Mouse (Mus musculus) mammary gland, adult 2 months (tissue): ENCODE measurements around the gene Scn10a. TPM values are rescaled to one million over a fixed set of nuclear protein-coding genes. Genes with fewer than 3 reads are reported as not detected.

Source experiments
- polyA plus RNA-seq: library from polyadenylated mRNA; depleted of rRNA; stranded (reverse); fragments of >200 nt; gene quantifications from 2 replicates; pipeline ENCODE4 v1.2.3, GENCODE M21; 2012; ENCODE audit warnings: low replicate concordance; rRNA removed

Scn10a gene
- not detected in 2 replicates for polyA plus RNA-seq

DNA sequence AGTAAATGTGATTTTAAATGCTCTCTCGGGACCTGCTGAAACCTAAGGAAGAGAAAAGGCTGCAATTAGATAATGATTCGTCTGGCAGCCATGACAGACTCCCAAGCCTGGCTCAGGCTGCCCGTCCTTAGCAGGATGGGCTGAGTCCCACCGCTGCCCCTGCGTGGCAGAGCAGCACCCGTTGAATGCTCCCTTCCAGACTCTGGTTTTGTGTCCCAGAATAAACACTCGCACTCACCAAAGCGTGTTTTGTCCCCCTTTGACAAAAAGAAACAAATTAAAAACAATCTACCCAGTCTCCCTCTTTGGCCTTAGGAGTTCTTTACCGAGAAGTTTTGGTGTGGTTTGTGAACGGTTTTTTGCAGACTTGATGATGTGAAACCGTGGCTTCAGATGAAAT is at the start of gene Scn10a:
Gene Scn10a, minus strand, starts transcription at position 101 of the 400 bp plus-strand sequence.

GRCm38 (mm10) chr9:119578636-119579438 is 140.3 kb downstream of the Scn10a start, which contains the start of gene Scn5a:
TSS of gene Scn5a (minus strand) at chr9:119579016.

Other genes starting within 250 kb of the Scn10a start
- 2.9 and 3.8 TPM in 2 replicates for gene Scn5a, start 140.3 kb downstream of the Scn10a start, polyA plus RNA-seq
- gene Scn11a, start 106.1 kb upstream of the Scn10a start, polyA plus RNA-seq = 0.04 TPM in 1 of 2 replicates, not detected in the other
- 32.9 and 57.8 TPM in 2 replicates for gene Wdr48, start 175.6 kb upstream of the Scn10a start, polyA plus RNA-seq
- gene Gorasp1, start 218.2 kb upstream of the Scn10a start, polyA plus RNA-seq = 19.6 and 20.2 TPM in 2 replicates
- 0.04 TPM in 1 of 2 replicates, not detected in the other for gene Ttc21a, start 218.3 kb upstream of the Scn10a start, polyA plus RNA-seq